Mouse (Mus musculus) CH12.LX (cell line): ENCODE measurements at regions not wholly inside any gene's neighbourhood (a gene's known extent, or its start where the extent isn't known, plus 50 kb on each side); places are given as distances from the start of the nearest gene placed in this dataset.

Experiments
- CHD1 ChIP-seq: IDR thresholded peaks from 2 replicates; pipeline ENCODE4 v1.6.1; 2012; ENCODE audit warnings: low read depth, low read length, improper control_type of control experiment, inconsistent platforms
- CHD2 ChIP-seq: IDR thresholded peaks from 2 replicates; pipeline ENCODE4 v1.6.1; 2011; ENCODE audit warnings: low read length, improper control_type of control experiment
- CTCF ChIP-seq, 2 experiments: IDR thresholded peaks in 1 of 2; conservative IDR thresholded peaks in 1 of 2; 2 replicates each; pipeline ENCODE4 v1.5.1; 2011 to 2012; ENCODE audit warnings: low read depth in 2 of 2, low read length in 2 of 2, improper control_type of control experiment in 1 of 2, inconsistent platforms in 1 of 2, mild to moderate bottlenecking in 1 of 2, moderate library complexity in 1 of 2
- EP300 ChIP-seq: IDR thresholded peaks from 2 replicates; pipeline ENCODE4 v1.6.1; 2011; ENCODE audit warnings: low read length, improper control_type of control experiment
- HCFC1 ChIP-seq: IDR thresholded peaks from 2 replicates; pipeline ENCODE4 v1.6.1; 2012; ENCODE audit warnings: low read depth, mild to moderate bottlenecking, inconsistent platforms, low read length, improper control_type of control experiment
- KAT2A ChIP-seq: IDR thresholded peaks from 2 replicates; pipeline ENCODE4 v1.6.1; 2012; ENCODE audit warnings: low read length, improper control_type of control experiment, inconsistent platforms; ENCODE audit not compliant: insufficient replicate concordance
- MAFK ChIP-seq: IDR thresholded peaks from 2 replicates; pipeline ENCODE4 v1.6.1; 2011; ENCODE audit warnings: low read length, improper control_type of control experiment; ENCODE audit not compliant: insufficient replicate concordance
- MAX ChIP-seq: IDR thresholded peaks from 2 replicates; pipeline ENCODE4 v1.6.1; 2011; ENCODE audit warnings: low read length, improper control_type of control experiment
- MAZ ChIP-seq: IDR thresholded peaks from 2 replicates; pipeline ENCODE4 v1.6.1; 2012; ENCODE audit warnings: low read depth, mild to moderate bottlenecking, inconsistent platforms, low read length, improper control_type of control experiment, moderate library complexity
- MYC ChIP-seq: IDR thresholded peaks from 2 replicates; pipeline ENCODE4 v1.6.1; 2011; ENCODE audit warnings: low read depth, mild to moderate bottlenecking, improper control_type of control experiment, low read length
- POLR2A ChIP-seq: IDR thresholded peaks from 2 replicates; pipeline ENCODE4 v1.6.1; 2011; ENCODE audit warnings: low read depth, mild to moderate bottlenecking, improper control_type of control experiment, low read length
- SIN3A ChIP-seq: IDR thresholded peaks from 2 replicates; pipeline ENCODE4 v1.6.1; 2012; ENCODE audit warnings: low read length, improper control_type of control experiment, inconsistent platforms
- USF2 ChIP-seq: conservative IDR thresholded peaks from 2 replicates; pipeline ENCODE4 v1.6.1; 2011; ENCODE audit warnings: low read depth, low read length, improper control_type of control experiment
- ZNF384 ChIP-seq: IDR thresholded peaks from 2 replicates; pipeline ENCODE4 v1.6.1; 2012; ENCODE audit warnings: low read depth, low read length, improper control_type of control experiment, inconsistent platforms

DNA sequence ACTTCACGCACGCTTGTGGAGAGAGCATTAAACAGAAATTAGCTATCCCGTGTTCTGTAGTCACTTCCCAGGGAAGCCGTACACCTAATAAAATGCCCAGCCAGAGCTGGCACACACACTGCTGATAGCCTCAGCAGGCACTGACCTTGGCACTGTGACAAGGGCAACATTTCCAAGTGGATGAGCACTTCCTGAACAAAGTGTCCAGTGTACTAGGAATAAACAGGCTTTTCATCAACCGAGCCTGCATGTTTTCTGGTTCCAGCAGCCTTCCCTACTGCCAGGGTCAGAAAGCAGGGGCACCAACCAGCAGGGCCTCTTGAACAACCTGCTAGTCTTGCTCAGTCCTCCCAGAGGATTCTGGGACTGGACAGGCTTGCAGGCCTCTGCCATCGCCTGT lies 74.3 kb upstream of the Armc2 start:
- TF ChIP-seq SIN3A = no peak
- TF ChIP-seq KAT2A = no peak
- TF ChIP-seq MAFK = no peak
- TF ChIP-seq CHD2 = no peak
- no peak for TF ChIP-seq MYC
- no peak for TF ChIP-seq MAX
- no peak for TF ChIP-seq POLR2A
- TF ChIP-seq MAZ = no peak
- no peak for TF ChIP-seq CHD1
- no peak for TF ChIP-seq USF2
- no peak for TF ChIP-seq CTCF (conservative IDR thresholded peaks at IDR 0.05 in 1 of 2, IDR thresholded peaks at IDR 0.05 in 1 of 2; ENCODE audit: low read depth in 2 of 2, low read length in 2 of 2)
- TF ChIP-seq ZNF384 = no peak
- TF ChIP-seq EP300 = no peak
- no peak for TF ChIP-seq HCFC1
